Mouse (Mus musculus): Measurements from ENCODE around the gene Ankrd35. TPM values are rescaled to one million over a fixed set of nuclear protein-coding genes. Genes with fewer than 3 reads are reported as not detected.

The Ankrd35 gene
- total RNA-seq, 2 experiments from 2014 or later: 2.0 to 2.6 TPM

Other genes starting within 250 kb of the Ankrd35 start
- gene BC107364, start 217.8 kb upstream of the Ankrd35 start, total RNA-seq (2021): not detected
- 100 to 1,000 TPM; 283 to 297 TPM for gene Hfe2, start 145.0 kb upstream of the Ankrd35 start, total RNA-seq (2021)
- gene Txnip, start 112.2 kb upstream of the Ankrd35 start, total RNA-seq (2021): 100 to 1,000 TPM; 318 to 360 TPM
- gene Gm16253, start 93.1 kb upstream of the Ankrd35 start, total RNA-seq (2021): 1 to 10 TPM; 1.5 TPM
- 10 to 100 TPM; 32.4 to 34.2 TPM for gene Polr3gl, start 76.0 kb upstream of the Ankrd35 start, total RNA-seq (2021)
- gene Ankrd34a, start 73.5 kb upstream of the Ankrd35 start, total RNA-seq (2021): 1 to 10 TPM; 1.9 TPM
- 10 to 100 TPM; 41.8 to 42.9 TPM for gene Lix1l, start 69.0 kb upstream of the Ankrd35 start, total RNA-seq (2021)
- 10 to 100 TPM; 67.3 to 77.2 TPM for gene Rbm8a, start 40.2 kb upstream of the Ankrd35 start, total RNA-seq (2021)
- gene Pex11b, start 34.8 kb upstream of the Ankrd35 start, total RNA-seq (2021): 10 to 100 TPM; 28.8 to 30.8 TPM
- gene Gm42957, start 34.7 kb upstream of the Ankrd35 start, total RNA-seq (2021): under 1 TPM; 0.31 to 0.61 TPM
- gene Itga10, start 24.5 kb upstream of the Ankrd35 start, total RNA-seq (2021): 1 to 10 TPM; 5.6 to 6.8 TPM
- 10 to 100 TPM; 30.7 to 33.3 TPM for gene Pias3, start 26.3 kb downstream of the Ankrd35 start, total RNA-seq (2021)
- gene Nudt17, start 38.4 kb downstream of the Ankrd35 start, total RNA-seq (2021): 1 to 10 TPM; 1.3 to 1.7 TPM
- 10 to 100 TPM; 23.6 to 24.5 TPM for gene Polr3c, start 57.5 kb downstream of the Ankrd35 start, total RNA-seq (2021)
- 10 to 100 TPM; 45.1 to 50.6 TPM for gene Rnf115, start 57.5 kb downstream of the Ankrd35 start, total RNA-seq (2021)
- gene Pdzk1, start 159.2 kb downstream of the Ankrd35 start, total RNA-seq (2021): under 1 TPM in 1 of 2 experiments, not detected in 1; 0.21 TPM
- gene Cd160, start 159.2 kb downstream of the Ankrd35 start, total RNA-seq (2021): not detected
- 1 to 10 TPM; 9.1 to 9.3 TPM for gene Gja5, start 234.6 kb downstream of the Ankrd35 start, total RNA-seq (2021)
- 10 to 100 TPM; 21.1 to 23.6 TPM for gene Gpr89, start 235.2 kb downstream of the Ankrd35 start, total RNA-seq (2021)

Measured in gastrocnemius, postnatal 4 days (tissue).